28 mouse cellular contexts compared by ENCODE assay signal in the genomic region with DNA sequence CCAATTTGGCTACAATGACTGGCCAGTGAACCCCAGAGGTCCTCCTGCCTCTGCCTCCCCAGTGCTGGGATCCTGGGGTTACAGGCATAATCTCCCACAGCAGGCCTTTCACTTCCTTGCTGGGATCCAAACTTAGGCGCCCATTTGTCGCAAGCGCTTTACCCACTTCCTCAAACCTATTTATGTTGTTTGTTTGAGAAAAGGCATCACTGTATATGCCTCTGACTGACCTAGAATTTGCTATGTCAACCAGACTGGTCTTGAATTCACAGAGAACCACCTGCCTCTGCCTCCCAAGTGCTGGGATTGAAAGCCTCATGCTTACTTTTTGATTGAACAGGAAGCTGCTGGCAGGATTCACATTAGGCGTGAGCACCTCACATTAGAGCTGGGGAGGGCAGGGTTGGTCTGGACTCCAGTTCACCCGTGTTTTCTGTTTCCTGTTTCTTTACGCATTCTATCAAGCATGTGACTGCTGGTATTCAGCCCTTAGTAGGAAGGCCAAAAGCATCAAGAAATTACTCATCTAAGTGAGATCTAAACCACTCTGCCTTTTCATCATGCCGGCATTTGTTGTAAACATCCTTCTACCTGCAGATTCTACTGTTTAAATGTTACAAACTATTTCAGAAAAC. TPM values are rescaled to one million over a fixed set of nuclear protein-coding genes. Genes with fewer than 3 reads are reported as not detected.
DNase-seq lines count a peak whose midpoint lies in the region; ATAC-seq and TF ChIP-seq lines count a peak whose summit lies in the region.
"Had no signal": no experiment of that assay in that cellular context is flagged by ENCODE, and none has a peak within 500 bp of the region (broad histone marks: within the 10 kb centered on the region; RNA-seq: fewer than 3 reads in every experiment).

No protein-coding gene starts in this region.

- H3K27ac ChIP-seq in bone marrow, adult 2 months (ENCODE audit: control insufficient read depth, insufficient read depth, low read depth, low read length, poor library complexity): peak overlapping the region; percentile 20; the same call in 1 of the 2 replicates
- H3K27ac ChIP-seq in macrophage: peak overlapping the region; percentile 79
- H3K27ac ChIP-seq in limb, embryonic 10.5 days: no peak overlapping the region
- H3K27ac ChIP-seq in hindbrain, embryonic 12.5 days: no peak overlapping the region
- H3K27ac ChIP-seq in forebrain, embryonic 14.5 days (ENCODE audit: low read depth, low read length): no peak overlapping the region
- H3K27ac ChIP-seq: embryonic facial prominence, embryonic 13.5 days; forebrain, embryonic 12.5 days; heart, embryonic 10.5 days; hindbrain, embryonic 10.5 days; kidney, postnatal 0 days; midbrain, embryonic 10.5 days; neural tube, embryonic 15.5 days; stomach, postnatal 0 days had no signal

- TF ChIP-seq POLR2A in bone marrow, adult 2 months (IDR thresholded peaks at IDR 0.05; ENCODE audit: borderline replicate concordance, control insufficient read depth, low read depth, low read length): no peak

- no peak overlapping the region for H3K4me2 ChIP-seq in hindbrain, embryonic 12.5 days (replicated peaks)
- no peak overlapping the region for H3K4me2 ChIP-seq in forebrain, embryonic 14.5 days (ENCODE audit: low read length)
- H3K4me2 ChIP-seq: embryonic facial prominence, embryonic 13.5 days; forebrain, embryonic 12.5 days; neural tube, embryonic 15.5 days had no signal

- 53% methylated on average over 7 of the region's 7 CpGs for WGBS in bone marrow, adult 2 months
- WGBS in macrophage (ENCODE audit: missing documents): 24% methylated on average over 7 of the region's 7 CpGs
- WGBS in limb, embryonic 10.5 days: 93% methylated on average over 7 of the region's 7 CpGs
- WGBS in hindbrain, embryonic 12.5 days: 92% methylated on average over 7 of the region's 7 CpGs
- 93% methylated on average over 7 of the region's 7 CpGs for WGBS in forebrain, embryonic 14.5 days

- H3K9me3 ChIP-seq in limb, embryonic 10.5 days (replicated peaks): no peaks in the 10 kb centered on the region
- no peaks in the 10 kb centered on the region for H3K9me3 ChIP-seq in hindbrain, embryonic 12.5 days (replicated peaks)
- no peaks in the 10 kb centered on the region for H3K9me3 ChIP-seq in forebrain, embryonic 14.5 days (replicated peaks; ENCODE audit: control insufficient read depth, low read length)
- H3K9me3 ChIP-seq: forebrain, embryonic 12.5 days; heart, embryonic 10.5 days; neural tube, embryonic 15.5 days had no signal

- peak; percentile 13 for DNase-seq in layer of hippocampus, adult 11-12 months (ENCODE audit: low spot score)
- DNase-seq in layer of hippocampus, postnatal 14 days (ENCODE audit: low spot score in 2 of 2): no peak
- DNase-seq in A20 (ENCODE audit: low read depth, low spot score): peak; percentile 89
- no peak for DNase-seq in limb, embryonic 10.5 days (ENCODE audit: low spot score)
- DNase-seq in forebrain, embryonic 14.5 days (ENCODE audit: low spot score): no peak
- DNase-seq: adrenal gland, postnatal 10 days; cerebellum, adult 11 months; cerebellum, adult 9-11 months; gastrocnemius, postnatal 36 days; heart, postnatal 10 days; kidney, adult 2 months; layer of hippocampus, postnatal 36 days; thymus, adult 2 months; thymus, postnatal 4 days had no signal

- TF ChIP-seq CTCF in bone marrow, adult 2 months (IDR thresholded peaks at IDR 0.05; ENCODE audit: control insufficient read depth, insufficient read depth, low read length): no peak

- H3K4me3 ChIP-seq in bone marrow, adult 2 months (replicated peaks; ENCODE audit: control insufficient read depth, low read depth, low read length): no peak overlapping the region
- H3K4me3 ChIP-seq in macrophage (ENCODE audit: inconsistent target): no peak overlapping the region
- H3K4me3 ChIP-seq in limb, embryonic 10.5 days: no peak overlapping the region
- H3K4me3 ChIP-seq in hindbrain, embryonic 12.5 days: no peak overlapping the region
- no peak overlapping the region for H3K4me3 ChIP-seq in forebrain, embryonic 14.5 days (ENCODE audit: low read depth, low read length)
- H3K4me3 ChIP-seq: embryonic facial prominence, embryonic 13.5 days; erythroblast, embryonic 14.5 days; forebrain, embryonic 12.5 days; heart, embryonic 10.5 days; hindbrain, embryonic 10.5 days; midbrain, embryonic 10.5 days; neural tube, embryonic 15.5 days had no signal

- H3K36me3 ChIP-seq in macrophage (ENCODE audit: inconsistent target): no peaks in the 10 kb centered on the region
- H3K36me3 ChIP-seq in limb, embryonic 10.5 days: no peaks in the 10 kb centered on the region
- no peaks in the 10 kb centered on the region for H3K36me3 ChIP-seq in hindbrain, embryonic 12.5 days
- H3K36me3 ChIP-seq in forebrain, embryonic 14.5 days (ENCODE audit: control insufficient read depth, insufficient read depth, low read length): no peaks in the 10 kb centered on the region
- H3K36me3 ChIP-seq: embryonic facial prominence, embryonic 13.5 days; forebrain, embryonic 12.5 days; heart, embryonic 10.5 days; hindbrain, embryonic 10.5 days; midbrain, embryonic 10.5 days; neural tube, embryonic 15.5 days had no signal

- ATAC-seq in hindbrain, embryonic 12.5 days (ENCODE audit: low FRiP score): no peak
- ATAC-seq in forebrain, embryonic 14.5 days: no peak
- ATAC-seq: inflammation-experienced regulatory T-cells, adult 6 months; midbrain, embryonic 16.5 days had no signal

- no peaks in the 10 kb centered on the region for H3K79me2 ChIP-seq in macrophage (ENCODE audit: inconsistent target)

- no peaks in the 10 kb centered on the region; the same call in 1 of the 2 replicates for H3K4me1 ChIP-seq in bone marrow, adult 2 months (ENCODE audit: control insufficient read depth, insufficient read depth, low read length)
- H3K4me1 ChIP-seq in limb, embryonic 10.5 days: peaks cover 6% of the 10 kb centered on the region
- H3K4me1 ChIP-seq in hindbrain, embryonic 12.5 days: peaks cover 5% of the 10 kb centered on the region; the same call in 1 of the 2 replicates
- H3K4me1 ChIP-seq in forebrain, embryonic 14.5 days (ENCODE audit: control insufficient read depth, insufficient read depth, low read length): no peaks in the 10 kb centered on the region

- H3K27me3 ChIP-seq in limb, embryonic 10.5 days (ENCODE audit: low read depth, poor library complexity, severe bottlenecking): no peaks in the 10 kb centered on the region
- H3K27me3 ChIP-seq in hindbrain, embryonic 12.5 days: no peaks in the 10 kb centered on the region
- no peaks in the 10 kb centered on the region for H3K27me3 ChIP-seq in forebrain, embryonic 14.5 days (replicated peaks; ENCODE audit: control insufficient read depth, insufficient read depth, low read length)
- H3K27me3 ChIP-seq: embryonic facial prominence, embryonic 13.5 days; forebrain, embryonic 12.5 days; neural tube, embryonic 15.5 days had no signal

- no peak overlapping the region for H3K9ac ChIP-seq in hindbrain, embryonic 12.5 days
- H3K9ac ChIP-seq in forebrain, embryonic 14.5 days (ENCODE audit: low read length): no peak overlapping the region
- H3K9ac ChIP-seq: embryonic facial prominence, embryonic 13.5 days; forebrain, embryonic 12.5 days; neural tube, embryonic 15.5 days had no signal

RNA-seq across cellular contexts. Expression of gene Hpcal1, which starts 33.0 kb away (rescaled TPM):
- 10 to 100 TPM; 41.1 to 45.4 TPM for total RNA-seq in layer of hippocampus, postnatal 14 days (2021)
- polyA plus RNA-seq in bone marrow, adult 2 months (2011; ENCODE audit: insufficient read depth, insufficient read length, low replicate concordance, missing spikeins): 20.7 and 36.1 TPM in 2 replicates
- 10 to 100 TPM in 25 of 26 experiments, 1 to 10 TPM in 1; 7.3 to 55.5 (median 28.3) TPM for total RNA-seq in macrophage (2018; cell fraction: chromatin; rRNA removed)
- total RNA-seq in macrophage (2018; cell fraction: cytosol; rRNA removed): 100 to 1,000 TPM; 125 to 174 (median 149) TPM
- 100 to 1,000 TPM in 4 of 26 experiments, 10 to 100 TPM in 22; 40.3 to 121 (median 76.1) TPM for total RNA-seq in macrophage (2018; cell fraction: nucleus; rRNA removed)
- polyA plus RNA-seq in macrophage (2018): 131 to 142 TPM (median 142 TPM) in 3 replicates
- polyA plus RNA-seq in limb, embryonic 10.5 days (2016; fragmentation: Nextera tagmentation; extraction: Ambion mirVana): 34.2 and 35.3 TPM in 2 replicates
- 42.8 and 48.9 TPM in 2 replicates for polyA plus RNA-seq in hindbrain, embryonic 12.5 days (2016; fragmentation: Nextera tagmentation; extraction: Ambion mirVana)
- polyA plus RNA-seq in forebrain, embryonic 14.5 days (2014; fragmentation: Nextera tagmentation; extraction: Ambion mirVana): 33.3 and 40.0 TPM in 2 replicates

Comparison
In these comparisons a context has a peak if more than half of its experiments do, and no peak if none do; other contexts are left out.
1. DNase-seq: peak in layer of hippocampus, adult 11-12 months (single experiment) and A20 (single experiment); none in layer of hippocampus, postnatal 14 days (0 of 2), limb, embryonic 10.5 days (single experiment) and forebrain, embryonic 14.5 days (single experiment).
2. H3K27ac ChIP-seq: peak in bone marrow, adult 2 months (single experiment) and macrophage (single experiment); none in limb, embryonic 10.5 days (single experiment), hindbrain, embryonic 12.5 days (single experiment) and forebrain, embryonic 14.5 days (single experiment).